Mouse (Mus musculus): ENCODE results near the gene Pik3c2a.

DNA sequence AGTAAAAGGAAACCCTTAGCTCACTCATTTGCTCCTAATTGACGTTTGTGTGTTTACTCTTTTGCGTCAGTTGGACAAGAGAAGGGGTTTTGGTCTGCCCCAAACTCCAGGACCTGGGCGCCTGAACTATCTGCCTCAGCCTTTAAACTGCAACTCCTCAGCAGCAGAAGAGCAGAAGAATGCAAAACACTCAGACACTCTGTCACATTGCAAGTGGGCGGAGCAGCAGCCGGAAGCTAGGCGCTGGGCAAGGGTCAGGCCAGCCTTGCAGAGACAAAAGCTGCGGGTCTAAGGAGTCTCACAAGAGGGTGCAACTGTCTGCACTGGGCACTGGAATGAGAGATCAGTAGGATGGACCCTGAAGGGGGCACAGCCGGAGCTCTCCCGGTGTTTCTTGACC, 133.8 kb downstream of the Pik3c2a start:
- TF ChIP-seq CTCF (IDR thresholded peaks at IDR 0.05; ENCODE audit: low read depth), result no peak
- TF ChIP-seq EP300 (IDR thresholded peaks at IDR 0.05; ENCODE audit: low read depth), result no peak
